Mouse (Mus musculus) G1E-ER4 (cell line): Measurements from ENCODE around the gene Fadd. TPM values are rescaled to one million over a fixed set of nuclear protein-coding genes. Genes with fewer than 3 reads are reported as not detected.

Source experiments
- GATA1 ChIP-seq: IDR thresholded peaks from one replicate; pipeline ENCODE4 v1.8.0; 2012; ENCODE audit warnings: low read length, inconsistent platforms
- polyA plus RNA-seq: library from polyadenylated mRNA; stranded (reverse); fragments of >175 nt; gene quantifications from 2 replicates; pipeline ENCODE4 v1.2.3, GENCODE M21; 2012

Gene Fadd
- 6.0 and 6.4 TPM in 2 replicates for polyA plus RNA-seq

DNA sequence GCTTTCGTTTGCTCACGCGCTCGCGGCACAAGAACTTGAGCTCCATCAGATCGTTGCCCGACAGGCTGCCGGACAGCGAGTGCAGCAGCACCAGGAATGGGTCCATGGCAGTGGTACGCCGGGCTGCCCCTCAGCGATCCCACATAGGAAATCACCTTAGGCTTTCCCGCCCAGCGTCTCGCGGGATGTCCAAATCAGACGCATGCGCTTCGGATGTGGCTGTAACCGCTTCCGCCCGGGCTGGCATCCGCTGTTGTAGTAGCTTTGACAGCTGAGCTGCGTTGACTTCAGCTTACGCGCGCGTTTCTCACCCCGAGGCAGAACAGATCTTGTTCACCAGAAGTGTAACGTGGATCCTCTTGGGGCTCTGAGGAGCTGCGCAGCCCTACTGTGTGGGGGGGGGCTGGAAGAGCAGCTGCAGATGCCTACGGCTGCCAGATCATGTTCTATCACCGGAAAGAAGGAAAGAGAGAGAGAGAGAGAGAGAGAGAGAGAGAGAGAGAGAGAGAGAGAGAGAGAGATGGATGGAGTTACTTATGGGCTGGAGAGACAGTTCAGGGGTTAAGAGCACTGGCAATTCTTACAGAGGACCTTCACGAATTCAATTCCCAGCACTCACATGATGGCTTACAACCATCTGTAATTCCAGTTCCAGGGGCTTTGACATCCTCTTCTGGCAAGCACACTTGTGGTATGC is at the start of gene Fadd:
Fadd (minus strand) TSS at position 180 of the 697 bp plus-strand sequence.
- TF ChIP-seq GATA1 = no peak

DNA sequence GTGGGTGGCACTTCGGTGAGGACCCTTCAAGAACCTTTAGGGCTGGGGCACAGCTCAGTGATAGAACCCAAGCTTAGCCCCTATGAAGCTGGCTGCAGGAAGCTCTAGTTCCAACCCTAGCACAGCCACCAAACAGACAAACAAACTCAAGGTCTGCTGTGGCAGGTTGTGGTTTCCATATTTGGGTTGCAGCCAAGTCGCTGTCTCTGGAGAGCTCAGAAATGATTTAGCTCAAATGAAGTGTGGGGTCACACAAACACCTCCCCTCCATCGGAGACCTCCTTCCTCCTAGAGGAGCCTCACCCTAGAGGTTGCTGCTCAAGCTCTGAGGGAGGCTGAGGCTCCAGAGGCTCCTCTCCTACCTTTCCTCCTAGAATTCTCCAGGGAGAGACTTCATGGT is 48.4 kb upstream of the Fadd start:
- no peak for TF ChIP-seq GATA1

GRCm38 (mm10) chr7:144628334-144628915 is 46.2 kb upstream of the Fadd start:
- TF ChIP-seq GATA1 = no peak

DNA sequence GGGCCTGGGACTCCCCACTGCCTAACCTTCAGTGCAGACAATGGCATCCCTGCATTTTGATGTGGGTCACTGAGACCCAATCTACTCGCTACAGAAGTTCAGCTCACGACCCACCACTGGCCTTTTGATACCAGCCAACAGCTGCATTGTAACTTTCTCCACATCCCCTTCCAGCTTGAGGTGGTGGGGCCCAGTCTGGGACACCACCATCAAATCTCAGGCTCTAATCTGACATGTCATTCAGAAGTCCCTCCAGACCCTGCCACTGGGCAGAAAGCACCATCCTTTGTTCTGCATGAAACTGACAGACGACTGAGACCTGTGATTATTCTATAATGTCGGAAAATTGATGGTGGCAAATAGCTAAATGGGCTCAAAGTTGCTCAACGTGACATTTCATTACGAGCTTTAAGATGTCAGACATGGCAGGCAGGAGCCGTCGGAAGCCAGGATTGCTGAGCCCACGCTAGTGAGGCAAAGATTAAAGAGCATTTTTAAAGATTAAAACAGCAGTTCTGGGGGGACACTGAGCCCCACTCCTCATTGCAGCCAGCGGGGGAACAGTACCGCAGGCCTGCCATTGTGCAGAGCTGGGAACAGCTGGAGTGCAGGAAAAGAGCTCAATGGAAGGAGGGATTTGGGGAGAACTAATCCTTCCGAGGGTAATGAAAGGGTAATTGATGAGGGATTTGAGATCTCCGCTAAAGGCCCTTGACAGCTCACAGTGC is 45.5 kb upstream of the Fadd start:
- TF ChIP-seq GATA1 = no peak

GRCm38 (mm10) chr7:144626042-144626441 is 43.8 kb upstream of the Fadd start:
- TF ChIP-seq GATA1 = no peak

GRCm38 (mm10) chr7:144620721-144621681 is 38.7 kb upstream of the Fadd start:
- no peak for TF ChIP-seq GATA1

DNA sequence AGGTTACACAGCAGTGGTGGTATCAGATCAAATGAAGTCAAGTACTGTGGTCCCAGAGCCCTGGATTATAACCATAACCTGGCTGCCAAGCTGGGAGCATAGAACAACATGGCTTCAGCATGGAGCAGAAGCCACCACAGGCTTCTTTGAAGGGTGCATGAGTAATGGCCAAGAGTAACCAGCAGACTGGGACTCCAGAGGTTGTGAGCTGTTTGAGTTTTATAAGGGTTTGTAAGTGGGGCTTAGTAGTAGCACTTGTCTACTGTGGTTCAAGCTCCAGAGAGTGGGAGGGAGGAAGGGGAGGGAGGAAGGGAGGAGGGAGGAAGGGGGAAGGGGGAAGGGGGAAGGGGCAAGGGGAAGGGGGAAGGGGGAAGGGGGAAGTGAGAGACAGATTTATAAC is 38.1 kb upstream of the Fadd start:
- TF ChIP-seq GATA1 = no peak

GRCm38 (mm10) chr7:144615343-144615742 is 33.1 kb upstream of the Fadd start:
- no peak for TF ChIP-seq GATA1

DNA sequence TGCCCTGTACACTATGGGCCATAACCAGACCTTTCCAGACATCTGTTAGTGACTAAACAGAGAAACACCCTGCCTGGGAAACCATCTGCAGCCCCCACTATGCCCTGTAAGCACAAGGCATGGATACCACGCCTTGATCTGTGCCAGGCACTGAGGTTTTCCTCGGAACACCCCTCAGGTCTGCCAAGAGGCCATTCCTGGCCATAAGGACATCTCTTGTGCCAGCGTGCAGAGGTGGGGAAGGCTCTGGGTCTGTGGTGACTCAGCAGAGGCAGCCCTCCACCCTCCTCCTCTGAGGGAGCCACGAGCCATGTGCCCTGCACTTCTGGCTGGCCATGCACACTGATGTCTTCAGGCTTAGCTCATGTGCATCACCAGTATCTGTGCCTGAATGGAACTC is 30.6 kb upstream of the Fadd start:
- TF ChIP-seq GATA1 = no peak

DNA sequence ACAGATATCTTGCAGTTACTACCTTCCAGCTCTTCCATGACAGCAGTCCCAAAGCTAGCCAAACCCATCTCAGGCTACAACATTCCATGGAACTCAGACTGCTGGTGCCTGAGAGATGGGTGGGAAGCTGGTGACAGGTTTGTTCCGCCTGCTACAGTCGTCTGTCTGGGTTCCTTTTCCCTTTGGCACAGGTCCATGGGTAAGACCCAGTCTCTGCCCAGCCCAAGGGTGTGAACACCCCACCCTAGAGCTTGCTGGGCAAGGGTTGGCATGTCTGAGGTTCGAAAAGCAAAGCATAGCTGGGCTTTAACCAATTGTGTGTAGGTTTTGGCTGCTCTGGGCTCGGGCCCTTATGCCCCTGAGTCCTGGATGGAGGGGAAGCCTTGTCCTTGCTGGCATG is 30.1 kb upstream of the Fadd start:
- no peak for TF ChIP-seq GATA1

- no peak for TF ChIP-seq GATA1
These were observed 29.3 kb upstream of the Fadd start for GRCm38 (mm10) chr7:144611595-144611994.

GRCm38 (mm10) chr7:144609568-144609967 is 27.3 kb upstream of the Fadd start:
- TF ChIP-seq GATA1 = no peak

- TF ChIP-seq GATA1 = no peak
These were observed 25.6 kb upstream of the Fadd start for GRCm38 (mm10) chr7:144607862-144608261.

- TF ChIP-seq GATA1 = no peak
These were observed 22.5 kb upstream of the Fadd start for GRCm38 (mm10) chr7:144604735-144605134.

- TF ChIP-seq GATA1 = no peak
These were observed 22.0 kb upstream of the Fadd start for GRCm38 (mm10) chr7:144604291-144604690.
